Mouse (Mus musculus) kidney, adult 2 months (tissue): ENCODE measurements around the gene Igll1.

Experiments used
- CTCF ChIP-seq: fragments of 200-500 bp; conservative IDR thresholded peaks from 2 replicates; pipeline ENCODE4 v1.5.1; 2011; ENCODE audit warnings: low read depth, mild to moderate bottlenecking, control low read depth, low read length, moderate library complexity, mixed read lengths; ENCODE audit not compliant: insufficient read depth, insufficient read length
- POLR2A ChIP-seq: fragments of 200-500 bp; IDR thresholded peaks from one replicate; pipeline ENCODE4 v1.6.1; 2011; ENCODE audit warnings: low read depth, low read length, control low read depth

DNA sequence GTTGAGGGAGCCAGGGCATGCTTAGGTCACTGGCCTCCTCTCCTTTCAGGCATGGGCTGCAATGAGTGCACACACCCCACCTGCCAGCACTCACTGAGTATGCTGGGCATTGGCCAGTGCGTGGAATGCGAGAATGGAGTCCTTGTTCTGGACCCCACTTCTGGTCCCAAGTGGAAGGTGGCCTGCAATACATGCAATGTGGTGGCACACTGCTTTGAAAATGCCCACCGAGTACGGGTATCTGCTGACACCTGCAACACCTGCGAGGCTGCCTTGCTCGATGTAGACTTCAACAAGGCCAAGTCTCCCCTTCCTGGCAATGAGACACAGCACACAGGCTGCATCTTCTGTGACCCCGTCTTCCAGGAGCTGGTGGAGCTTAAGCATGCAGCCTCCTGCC, 28.6 kb upstream of the Igll1 start:
- no peak for TF ChIP-seq CTCF
- TF ChIP-seq POLR2A: no peak
